Mouse (Mus musculus) limb, embryonic 15.5 days (tissue): ENCODE data around the gene Hist1h2bh. TPM values are rescaled to one million over a fixed set of nuclear protein-coding genes. Genes with fewer than 3 reads are reported as not detected.

ENCODE experiments used
- microRNA-seq: library from miRNA; unstranded; fragments of <30 nt; microRNA quantifications from one replicate; pipeline ENCODE4, GENCODE M21; 2016
- polyA plus RNA-seq: library from polyadenylated mRNA; unstranded; fragments of >200 nt; fragmentation: Nextera tagmentation; extraction: Ambion mirVana; gene quantifications from 2 replicates; pipeline ENCODE4 v1.2.1, GENCODE M21; 2015

Gene Hist1h2bh
- polyA plus RNA-seq, 1 experiment from 2014 or later = 0.77 TPM

Small RNAs within 50 kb of the gene (microRNA-seq; reads per million reads assigned to microRNA genes)
- 0.61 reads per million for gene Gm44297
- not detected for gene Gm44359
- not detected for gene Gm44394
- gene n-TStga1 = 2.5 reads per million, percentile 5 among the genes with 10 or more reads in this experiment

Other genes starting within 250 kb of the Hist1h2bh start
- 42.4 and 44.2 TPM in 2 replicates for gene Zfp322a, start 174.2 kb downstream of the Hist1h2bh start, polyA plus RNA-seq
- gene Abt1, start 119.5 kb downstream of the Hist1h2bh start, polyA plus RNA-seq = 11.9 and 13.9 TPM in 2 replicates
- 0.18 and 0.22 TPM in 2 replicates for gene Btn1a1, start 77.5 kb downstream of the Hist1h2bh start, polyA plus RNA-seq
- gene Btn2a2, start 54.5 kb downstream of the Hist1h2bh start, polyA plus RNA-seq = 0.61 and 0.67 TPM in 2 replicates
- gene Hist1h4h, start 12.3 kb downstream of the Hist1h2bh start, polyA plus RNA-seq = 4.8 and 6.3 TPM in 2 replicates
- 4.1 and 7.5 TPM in 2 replicates for gene Hist1h2af, start 9.5 kb downstream of the Hist1h2bh start, polyA plus RNA-seq
- gene Hist1h3g, start 8.0 kb downstream of the Hist1h2bh start, polyA plus RNA-seq = 3.4 and 5.4 TPM in 2 replicates
- 1.1 TPM in 1 of 2 replicates, not detected in the other for gene Hist1h3f, start 660 bp upstream of the Hist1h2bh start, polyA plus RNA-seq
- gene Hist1h4f, start 8.3 kb upstream of the Hist1h2bh start, polyA plus RNA-seq = 0.65 and 0.95 TPM in 2 replicates
- gene Hist1h1d, start 9.9 kb upstream of the Hist1h2bh start, polyA plus RNA-seq = 0.32 and 0.51 TPM in 2 replicates
- 2.1 and 4.8 TPM in 2 replicates for gene Hist1h3e, start 19.0 kb upstream of the Hist1h2bh start, polyA plus RNA-seq
- 68.7 and 88.5 TPM in 2 replicates for gene Hist1h2ae, start 27.8 kb upstream of the Hist1h2bh start, polyA plus RNA-seq
- gene Hist1h2bg, start 28.0 kb upstream of the Hist1h2bh start, polyA plus RNA-seq = 5.5 and 6.0 TPM in 2 replicates
- gene Hist1h2bf, start 30.8 kb upstream of the Hist1h2bh start, polyA plus RNA-seq = 2.9 and 5.8 TPM in 2 replicates
- 0.89 and 2.3 TPM in 2 replicates for gene Hist1h2ad, start 31.0 kb upstream of the Hist1h2bh start, polyA plus RNA-seq
- 5.8 and 6.5 TPM in 2 replicates for gene Hist1h3d, start 32.4 kb upstream of the Hist1h2bh start, polyA plus RNA-seq
- 75.2 and 108 TPM in 2 replicates for gene Hist1h4d, start 38.2 kb upstream of the Hist1h2bh start, polyA plus RNA-seq
- 1.9 and 2.1 TPM in 2 replicates for gene Hist1h2be, start 77.7 kb upstream of the Hist1h2bh start, polyA plus RNA-seq
- 17.2 and 18.2 TPM in 2 replicates for gene Hist1h1e, start 79.2 kb upstream of the Hist1h2bh start, polyA plus RNA-seq
- 0.76 and 0.78 TPM in 2 replicates for gene Hist1h2ac, start 140.6 kb upstream of the Hist1h2bh start, polyA plus RNA-seq
- gene Hist1h2bc, start 140.8 kb upstream of the Hist1h2bh start, polyA plus RNA-seq = 47.2 and 57.0 TPM in 2 replicates
- 0.20 TPM in 1 of 2 replicates, not detected in the other for gene Hist1h1t, start 152.4 kb upstream of the Hist1h2bh start, polyA plus RNA-seq
- 3.2 and 4.0 TPM in 2 replicates for gene Hist1h4c, start 155.1 kb upstream of the Hist1h2bh start, polyA plus RNA-seq
- gene Hfe, start 167.5 kb upstream of the Hist1h2bh start, polyA plus RNA-seq = 7.3 and 10.3 TPM in 2 replicates
- 28.0 and 31.1 TPM in 2 replicates for gene Hist1h1c, start 195.4 kb upstream of the Hist1h2bh start, polyA plus RNA-seq
- gene Hist1h3c, start 202.2 kb upstream of the Hist1h2bh start, polyA plus RNA-seq = 5.8 and 6.6 TPM in 2 replicates
- 2.0 and 2.1 TPM in 2 replicates for gene Hist1h2bb, start 203.3 kb upstream of the Hist1h2bh start, polyA plus RNA-seq
- gene Hist1h2ab, start 207.7 kb upstream of the Hist1h2bh start, polyA plus RNA-seq = 23.3 and 37.2 TPM in 2 replicates
- gene Hist1h3b, start 208.9 kb upstream of the Hist1h2bh start, polyA plus RNA-seq = 4.0 and 12.0 TPM in 2 replicates
- gene Hist1h4b, start 213.6 kb upstream of the Hist1h2bh start, polyA plus RNA-seq = 4.1 and 4.5 TPM in 2 replicates
- 0.33 and 0.60 TPM in 2 replicates for gene Hist1h4a, start 217.8 kb upstream of the Hist1h2bh start, polyA plus RNA-seq
- gene Hist1h3a, start 219.0 kb upstream of the Hist1h2bh start, polyA plus RNA-seq = 3.1 and 7.2 TPM in 2 replicates
- gene Hist1h1a, start 220.3 kb upstream of the Hist1h2bh start, polyA plus RNA-seq = 0.74 and 2.1 TPM in 2 replicates
- gene Trim38, start 226.5 kb upstream of the Hist1h2bh start, polyA plus RNA-seq = not detected in 2 replicates